Mouse (Mus musculus): ENCODE data around the gene Tbc1d10a.

GRCm38 (mm10) chr11:4232644-4233043, 46.1 kb downstream of the Tbc1d10a start:
- TF ChIP-seq TAL1 (IDR thresholded peaks at IDR 0.05; ENCODE audit: low read length) (no peak), GATA1 (IDR thresholded peaks at IDR 0.05; ENCODE audit: low read length) (no peak)

Data from erythroblast, embryonic 14.5 days (primary cell).